Mouse (Mus musculus) myocyte (in vitro differentiated cells): ENCODE data around the gene Pnpla5. TPM values are rescaled to one million over a fixed set of nuclear protein-coding genes. Genes with fewer than 3 reads are reported as not detected.

Source experiments
- H3K27me3 ChIP-seq: one replicate; pipeline ENCODE4 v1.6.1; 2011; ENCODE audit not compliant: control insufficient read depth, insufficient read depth, insufficient read length
- H3K36me3 ChIP-seq: one replicate; pipeline ENCODE4 v1.6.1; 2011; ENCODE audit not compliant: control insufficient read depth, insufficient read depth
- H3K4me2 ChIP-seq: one replicate; pipeline ENCODE4 v1.6.1; 2011; ENCODE audit warnings: low read depth, control low read depth
- H3K4me3 ChIP-seq: one replicate; pipeline ENCODE4 v1.5.1; 2011; ENCODE audit warnings: mild to moderate bottlenecking, control low read depth, moderate library complexity
- H3K79me2 ChIP-seq: one replicate; pipeline ENCODE4 v1.6.1; 2011; ENCODE audit not compliant: control insufficient read depth, insufficient read depth
- H3ac ChIP-seq: one replicate; pipeline ENCODE4 v1.6.1; 2011; ENCODE audit not compliant: control insufficient read depth, insufficient read length
- CEBPB ChIP-seq: IDR thresholded peaks from 2 replicates; pipeline ENCODE4 v1.6.1; 2011; ENCODE audit warnings: mild to moderate bottlenecking, moderate library complexity; ENCODE audit not compliant: poor library complexity, insufficient read depth, severe bottlenecking
- E2F4 ChIP-seq: IDR thresholded peaks from one replicate; pipeline ENCODE4 v1.6.1; 2011; ENCODE audit warnings: mild to moderate bottlenecking, control low read depth, moderate library complexity; ENCODE audit not compliant: insufficient read depth
- MAX ChIP-seq: IDR thresholded peaks from one replicate; pipeline ENCODE4 v1.6.1; 2011; ENCODE audit warnings: low read depth, mild to moderate bottlenecking, control low read depth
- MYOD1 ChIP-seq, 3 experiments: IDR thresholded peaks; one replicate each; pipeline ENCODE4 v1.6.1; 2011; ENCODE audit warnings: control low read depth in 2 of 3, low read depth in 2 of 3, mild to moderate bottlenecking in 2 of 3, moderate library complexity in 1 of 3; ENCODE audit not compliant: insufficient read length in 2 of 3, control insufficient read depth in 1 of 3
- MYOG ChIP-seq, 3 experiments: IDR thresholded peaks; one replicate each; pipeline ENCODE4 v1.6.1; 2011; ENCODE audit warnings: control low read depth in 2 of 3, low read depth in 2 of 3, mild to moderate bottlenecking in 2 of 3; ENCODE audit not compliant: insufficient read length in 2 of 3, control insufficient read depth in 1 of 3, insufficient read depth in 1 of 3
- POLR2A ChIP-seq: IDR thresholded peaks from one replicate; pipeline ENCODE4 v1.6.1; 2011; ENCODE audit warnings: low read depth, mild to moderate bottlenecking, control low read depth, moderate library complexity; ENCODE audit not compliant: insufficient read length
- POLR2AphosphoS2 ChIP-seq: IDR thresholded peaks from one replicate; pipeline ENCODE4 v1.6.1; 2011; ENCODE audit warnings: low read depth, control low read depth; ENCODE audit not compliant: insufficient read length
- REST ChIP-seq: IDR thresholded peaks from one replicate; pipeline ENCODE4 v1.6.1; 2011; ENCODE audit warnings: mild to moderate bottlenecking, control low read depth, moderate library complexity; ENCODE audit not compliant: insufficient read depth, insufficient read length
- SRF ChIP-seq: IDR thresholded peaks from one replicate; pipeline ENCODE4 v1.6.1; 2011; ENCODE audit warnings: low read depth; ENCODE audit not compliant: control insufficient read depth, insufficient read length
- TCF12 ChIP-seq: IDR thresholded peaks from one replicate; pipeline ENCODE4 v1.6.1; 2011; ENCODE audit warnings: mild to moderate bottlenecking, control low read depth; ENCODE audit not compliant: poor library complexity, insufficient read depth, severe bottlenecking
- TCF3 ChIP-seq: IDR thresholded peaks from one replicate; pipeline ENCODE4 v1.6.1; 2011; ENCODE audit warnings: low read depth, control low read depth; ENCODE audit not compliant: insufficient read length
- USF1 ChIP-seq: IDR thresholded peaks from one replicate; pipeline ENCODE4 v1.6.1; 2011; ENCODE audit warnings: low read depth, mild to moderate bottlenecking, control low read depth, moderate library complexity
- polyA plus RNA-seq: library from polyadenylated mRNA; unstranded; fragments of >200 nt; fragmentation: generic; extraction: Trizol; gene quantifications from one replicate; pipeline ENCODE4 v1.2.1, GENCODE M21; 2012; ENCODE audit warnings: missing spikeins

The Pnpla5 gene
- polyA plus RNA-seq, 1 experiment: not detected

DNA sequence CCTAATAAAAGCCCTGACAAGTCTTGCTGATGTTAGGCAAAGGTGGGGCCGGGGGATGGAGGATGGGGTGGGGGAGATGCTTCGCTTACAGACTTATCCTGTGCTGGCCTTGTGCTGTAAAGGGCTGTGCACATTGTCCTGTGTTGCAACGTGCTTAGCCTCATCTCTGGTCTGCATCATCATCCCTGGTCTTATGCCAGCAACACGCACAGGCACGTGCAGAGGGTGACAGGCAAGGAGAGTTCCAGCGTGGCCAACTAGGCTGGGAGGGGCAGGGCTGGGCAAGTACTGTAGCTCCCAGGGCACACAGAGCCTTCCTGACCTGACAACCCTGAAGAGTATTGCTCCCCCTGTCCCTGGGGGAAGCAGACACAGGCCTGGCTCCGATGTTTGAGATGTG, 1.9 kb downstream of the Pnpla5 start:
- Histone ChIP-seq H3K79me2 (no peaks in the 10 kb centered on the region), H3K4me3 (no peak overlapping the region), H3K36me3 (no peaks in the 10 kb centered on the region), H3ac (no peak overlapping the region), H3K27me3 (peaks cover 60% of the 10 kb centered on the region), H3K4me2 (no peak overlapping the region)
- no peak for TF ChIP-seq MYOD1 (IDR thresholded peaks at IDR 0.05; ENCODE audit: control insufficient read depth in 1 of 3, insufficient read length in 2 of 3, low read depth in 2 of 3)
- no peak for TF ChIP-seq E2F4

DNA sequence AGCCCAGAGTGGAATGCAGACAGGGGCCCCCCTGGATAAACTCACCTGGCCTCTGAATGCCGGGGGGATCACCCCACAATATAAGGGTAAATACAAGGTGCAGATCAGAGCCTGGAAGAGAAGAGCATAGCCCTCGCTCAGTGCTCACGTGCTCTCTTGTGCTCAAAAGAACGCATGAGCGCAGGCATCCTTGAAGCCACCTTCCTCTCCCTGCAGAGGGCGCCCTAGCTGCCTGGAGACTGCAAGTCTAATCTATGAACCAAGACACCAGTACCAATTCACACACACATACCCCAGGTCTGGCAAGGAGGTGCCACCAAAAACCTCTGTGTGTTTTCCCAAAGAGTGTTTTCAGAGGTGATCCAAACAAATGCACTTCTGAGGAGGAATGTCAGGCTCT, 2.4 kb downstream of the Pnpla5 start:
- Histone ChIP-seq H3ac (no peak overlapping the region), H3K36me3 (no peaks in the 10 kb centered on the region), H3K27me3 (peaks cover 55% of the 10 kb centered on the region), H3K79me2 (no peaks in the 10 kb centered on the region), H3K4me3 (no peak overlapping the region), H3K4me2 (no peak overlapping the region)
- TF ChIP-seq SRF: no peak
- no peak for TF ChIP-seq POLR2AphosphoS2
- no peak for TF ChIP-seq MYOD1 (IDR thresholded peaks at IDR 0.05; ENCODE audit: control insufficient read depth in 1 of 3, insufficient read length in 2 of 3, low read depth in 2 of 3)
- TF ChIP-seq MYOG (IDR thresholded peaks at IDR 0.05; ENCODE audit: control insufficient read depth in 1 of 3, insufficient read depth in 1 of 3, insufficient read length in 2 of 3, low read depth in 2 of 3): no peak
- TF ChIP-seq E2F4: no peak
- no peak for TF ChIP-seq TCF12
- TF ChIP-seq USF1: no peak
- no peak for TF ChIP-seq CEBPB
- TF ChIP-seq POLR2A: no peak
- TF ChIP-seq REST: no peak
- no peak for TF ChIP-seq TCF3
- TF ChIP-seq MAX: no peak

GRCm38 (mm10) chr15:84116466-84116865, 6.5 kb downstream of the Pnpla5 start:
- H3K27me3 ChIP-seq: peaks cover 15% of the 10 kb centered on the region
- H3ac ChIP-seq: no peak overlapping the region
- H3K79me2 ChIP-seq: no peaks in the 10 kb centered on the region
- TF ChIP-seq TCF12 (no peak), POLR2A (no peak), E2F4 (no peak), CEBPB (no peak)
- no peaks in the 10 kb centered on the region for H3K36me3 ChIP-seq
- no peak overlapping the region for H3K4me3 ChIP-seq
- no peak overlapping the region for H3K4me2 ChIP-seq

- Histone ChIP-seq H3K4me3 (no peak overlapping the region), H3K36me3 (no peaks in the 10 kb centered on the region), H3K27me3 (peaks cover 8% of the 10 kb centered on the region), H3K79me2 (no peaks in the 10 kb centered on the region), H3K4me2 (no peak overlapping the region), H3ac (no peak overlapping the region)
- TF ChIP-seq USF1 (no peak), MAX (no peak), MYOG (IDR thresholded peaks at IDR 0.05; ENCODE audit: control insufficient read depth in 1 of 3, insufficient read depth in 1 of 3, insufficient read length in 2 of 3, low read depth in 2 of 3) (no peak), REST (no peak), POLR2AphosphoS2 (no peak), TCF12 (no peak), POLR2A (no peak), TCF3 (no peak), SRF (no peak), MYOD1 (IDR thresholded peaks at IDR 0.05; ENCODE audit: control insufficient read depth in 1 of 3, insufficient read length in 2 of 3, low read depth in 2 of 3) (no peak), CEBPB (no peak), E2F4 (no peak)
These were observed 7.2 kb downstream of the Pnpla5 start for GRCm38 (mm10) chr15:84115727-84116126.

GRCm38 (mm10) chr15:84113873-84114272, 9.1 kb downstream of the Pnpla5 start:
- Histone ChIP-seq H3ac (no peak overlapping the region), H3K79me2 (no peaks in the 10 kb centered on the region), H3K4me3 (no peak overlapping the region), H3K4me2 (no peak overlapping the region), H3K36me3 (no peaks in the 10 kb centered on the region), H3K27me3 (no peaks in the 10 kb centered on the region)
- TF ChIP-seq SRF: no peak

DNA sequence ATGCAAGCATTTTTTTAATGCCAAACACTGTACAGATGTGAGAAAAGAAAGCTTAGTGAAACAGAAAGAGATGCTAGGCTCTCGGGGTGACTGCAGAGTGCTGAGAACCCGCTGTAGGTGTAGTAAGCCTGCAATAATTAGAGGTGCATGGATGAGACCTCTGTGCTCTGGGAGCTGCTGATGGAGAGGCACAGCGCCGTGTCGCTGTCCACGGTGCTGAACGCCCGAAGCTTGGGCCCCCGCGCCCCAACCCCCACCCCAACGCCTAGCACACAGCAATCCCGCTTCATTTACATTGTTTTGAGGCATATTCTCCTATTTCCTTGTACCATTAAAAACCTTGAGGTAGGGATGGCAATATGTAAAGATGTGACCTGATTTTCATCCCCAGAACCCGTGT, 14.1 kb downstream of the Pnpla5 start:
- Histone ChIP-seq H3K27me3 (peaks cover 12% of the 10 kb centered on the region), H3K36me3 (no peaks in the 10 kb centered on the region), H3K79me2 (no peaks in the 10 kb centered on the region), H3ac (no peak overlapping the region), H3K4me2 (no peak overlapping the region), H3K4me3 (no peak overlapping the region)
- TF ChIP-seq REST (peak; percentile 94), MAX (no peak)
